Mouse (Mus musculus) kidney, embryonic 14.5 days (tissue): ENCODE data around the gene Opcml. TPM values are rescaled to one million over a fixed set of nuclear protein-coding genes. Genes with fewer than 3 reads are reported as not detected.

ENCODE experiments used
- ATAC-seq: fragments of 200-750 bp; cut with Nextera tagmentation; 2 replicates; pipeline ENCODE4 v1.8.0; 2017; ENCODE audit warnings: moderate number of reproducible peaks, mild to moderate bottlenecking, moderate TSS enrichment, moderate library complexity; ENCODE audit not compliant: low FRiP score, low TSS enrichment
- H3K27ac ChIP-seq: fragments of 300-500 bp; sonication (generic); 2 replicates; pipeline ENCODE4 v1.5.1; 2014; ENCODE audit warnings: low read depth, mild to moderate bottlenecking, low read length, moderate library complexity, mixed read lengths
- H3K27me3 ChIP-seq: fragments of 300-500 bp; sonication (generic); 2 replicates; pipeline ENCODE4 v1.6.1; 2014; ENCODE audit warnings: mild to moderate bottlenecking, low read length; ENCODE audit not compliant: control insufficient read depth, insufficient read depth
- H3K36me3 ChIP-seq: fragments of 300-500 bp; sonication (generic); 2 replicates; pipeline ENCODE4 v1.6.1; 2014; ENCODE audit warnings: low read length, mixed read lengths; ENCODE audit not compliant: control insufficient read depth, insufficient read depth
- H3K4me1 ChIP-seq: fragments of 300-500 bp; sonication (generic); 2 replicates; pipeline ENCODE4 v1.6.1; 2014; ENCODE audit warnings: low read length, mixed read lengths; ENCODE audit not compliant: control insufficient read depth, insufficient read depth
- H3K4me2 ChIP-seq: fragments of 300-500 bp; sonication (generic); replicated peaks from 2 replicates; pipeline ENCODE4 v1.6.1; 2014; ENCODE audit warnings: low read depth, mild to moderate bottlenecking, low read length
- H3K4me3 ChIP-seq: fragments of 300-500 bp; sonication (generic); 2 replicates; pipeline ENCODE4 v1.5.1; 2014; ENCODE audit warnings: mild to moderate bottlenecking, low read length
- H3K9ac ChIP-seq: fragments of 300-500 bp; sonication (generic); 2 replicates; pipeline ENCODE4 v1.6.1; 2014; ENCODE audit warnings: low read depth, mild to moderate bottlenecking, low read length, moderate library complexity
- H3K9me3 ChIP-seq: fragments of 300-500 bp; sonication (generic); 2 replicates; pipeline ENCODE4 v1.6.1; 2016; ENCODE audit warnings: low read length; ENCODE audit not compliant: control insufficient read depth
- WGBS: fragments of 180-500 bp; shearing (Covaris S2); extraction: QIAGEN DNeasy Blood & Tissue Kit; methylation state at CpG from one replicate; pipeline ENCODE4 v1.1.7; 2014; 5-methylcytosine and 5-hydroxymethylcytosine counted together
- polyA plus RNA-seq: library from polyadenylated mRNA; unstranded; fragments of >200 nt; fragmentation: Nextera tagmentation; extraction: Ambion mirVana; gene quantifications from 2 replicates; pipeline ENCODE4 v1.2.1, GENCODE M21; 2014

The Opcml gene
- polyA plus RNA-seq, 1 experiment from 2014 or later: 1.9 TPM

DNA sequence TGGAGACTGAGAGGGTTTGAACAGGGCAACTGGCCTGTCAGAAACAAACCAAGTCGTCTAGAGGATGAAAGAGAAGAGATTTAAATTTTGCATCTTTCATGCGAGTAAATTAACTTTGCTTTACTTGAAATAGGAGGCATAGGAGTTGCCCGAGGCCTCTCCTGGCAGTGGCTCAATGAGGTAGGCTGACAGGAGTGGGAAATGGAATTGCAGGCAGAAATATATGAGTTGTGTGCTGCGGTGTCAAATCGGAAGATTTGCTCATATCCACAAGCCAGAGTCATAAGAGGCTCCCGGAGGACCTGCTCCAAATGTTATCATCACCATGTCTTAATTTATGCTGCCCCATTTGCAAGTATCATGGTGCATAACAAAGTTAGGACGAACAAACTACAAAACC, 391.3 kb downstream of the Opcml start:
- Histone ChIP-seq H3K36me3 (no peaks in the 10 kb centered on the region), H3K4me3 (no peak overlapping the region), H3K27ac (no peak overlapping the region), H3K4me2 (no peak overlapping the region), H3K9ac (no peak overlapping the region), H3K4me1 (0 out of 2 replicates have a peak, but pooled peaks cover 3% of the 10 kb centered on the region), H3K27me3 (no peaks in the 10 kb centered on the region), H3K9me3 (no peaks in the 10 kb centered on the region)
- 60% methylated on average over 7 of the region's 7 CpGs for WGBS
- no peak for ATAC-seq

DNA sequence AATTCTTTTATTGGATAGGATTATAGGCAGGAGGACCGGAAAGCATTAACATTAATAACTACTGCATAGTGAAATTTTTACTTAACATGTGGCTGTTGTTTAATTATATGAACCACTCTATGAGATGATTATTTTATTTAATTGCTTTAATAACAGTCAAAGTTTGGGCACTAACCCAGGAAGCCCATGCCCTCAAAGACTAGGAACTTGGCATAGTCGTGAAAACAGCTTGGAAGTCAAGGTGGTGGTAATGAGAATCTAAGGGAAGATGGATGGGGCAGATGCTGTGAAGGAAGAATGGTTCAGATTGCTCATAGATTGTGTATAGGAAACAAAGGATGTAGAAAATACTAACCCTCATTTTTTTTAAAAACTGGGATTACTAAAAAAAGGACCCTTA, 399.7 kb downstream of the Opcml start:
- Histone ChIP-seq H3K36me3 (no peaks in the 10 kb centered on the region), H3K4me2 (no peak overlapping the region), H3K4me3 (no peak overlapping the region), H3K27ac (no peak overlapping the region), H3K27me3 (no peaks in the 10 kb centered on the region), H3K9me3 (no peaks in the 10 kb centered on the region), H3K4me1 (no peaks in the 10 kb centered on the region), H3K9ac (no peak overlapping the region)
- WGBS: 79% methylated on average over 2 of the region's 2 CpGs
- no peak for ATAC-seq

DNA sequence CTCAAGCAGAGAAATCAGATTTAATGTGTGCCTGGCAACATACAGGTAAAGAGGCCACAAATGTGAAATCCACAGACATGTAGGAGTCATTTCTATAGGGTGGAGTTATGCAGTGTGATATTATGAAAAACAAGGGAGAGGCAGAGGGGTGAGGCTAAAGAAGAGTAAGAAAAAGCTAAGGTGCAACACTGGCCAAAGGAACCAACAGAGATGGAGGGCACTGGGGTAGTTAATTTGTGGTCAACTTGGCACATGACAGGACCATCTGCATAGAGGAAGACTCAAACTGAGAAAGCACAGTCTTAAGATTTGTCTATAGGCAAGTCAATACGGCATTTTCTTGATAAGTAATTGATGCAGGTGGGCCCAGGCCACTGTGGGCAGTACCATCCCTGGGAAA, 400.2 kb downstream of the Opcml start:
- no peaks in the 10 kb centered on the region for H3K27me3 ChIP-seq
- H3K27ac ChIP-seq: no peak overlapping the region
- H3K4me2 ChIP-seq: no peak overlapping the region
- no peak overlapping the region for H3K4me3 ChIP-seq
- no peak overlapping the region for H3K9ac ChIP-seq
- no peaks in the 10 kb centered on the region for H3K4me1 ChIP-seq
- H3K36me3 ChIP-seq: no peaks in the 10 kb centered on the region
- H3K9me3 ChIP-seq: no peaks in the 10 kb centered on the region
- 80% methylated on average over 1 of the region's 1 CpGs for WGBS
- no peak for ATAC-seq

DNA sequence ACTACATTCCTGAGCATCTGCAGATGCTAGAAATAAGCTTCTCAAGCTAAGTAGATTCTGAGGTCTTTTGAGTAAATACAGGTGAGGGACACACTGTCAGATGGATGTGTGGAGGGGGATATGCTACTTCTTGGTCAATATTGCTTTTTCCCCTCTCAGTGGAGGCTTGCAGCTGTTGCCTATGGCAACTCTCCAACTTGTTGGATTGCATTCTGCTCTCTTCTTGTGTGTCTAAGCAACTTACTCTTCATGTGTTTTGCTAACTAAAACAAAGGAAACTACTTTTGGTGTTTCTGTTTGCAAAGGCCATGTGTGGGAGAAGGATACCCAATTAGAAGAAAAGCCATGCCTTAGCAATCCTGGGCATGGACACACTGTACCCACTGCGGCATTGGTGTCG, 406.0 kb downstream of the Opcml start:
- H3K4me3 ChIP-seq: no peak overlapping the region
- no peak overlapping the region for H3K9ac ChIP-seq
- no peaks in the 10 kb centered on the region for H3K27me3 ChIP-seq
- H3K4me1 ChIP-seq: no peaks in the 10 kb centered on the region
- ATAC-seq: no peak
- no peak overlapping the region for H3K4me2 ChIP-seq
- no peaks in the 10 kb centered on the region for H3K36me3 ChIP-seq
- H3K27ac ChIP-seq: no peak overlapping the region
- no peaks in the 10 kb centered on the region for H3K9me3 ChIP-seq
- WGBS: 84% methylated on average over 2 of the region's 2 CpGs

DNA sequence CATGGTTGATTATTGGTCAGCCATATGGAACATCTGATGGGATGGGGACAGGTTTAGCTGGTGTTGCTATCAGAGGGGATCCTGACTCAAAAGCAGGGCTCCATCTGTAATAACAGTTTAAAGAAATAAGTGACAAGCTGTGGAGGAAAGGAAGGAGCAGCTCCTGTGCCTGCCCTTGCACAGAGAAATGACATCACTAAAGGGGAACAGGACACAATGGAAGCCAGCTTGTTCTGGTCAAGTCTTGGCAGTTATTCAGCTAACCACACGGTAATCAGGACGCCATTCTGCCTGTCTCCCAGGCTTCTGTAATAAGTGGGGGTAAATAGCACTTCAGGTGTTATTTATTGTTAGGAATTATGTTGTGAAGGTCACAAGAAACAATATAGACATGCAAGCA, 406.5 kb downstream of the Opcml start:
- Histone ChIP-seq H3K4me3 (no peak overlapping the region), H3K36me3 (no peaks in the 10 kb centered on the region)
- WGBS: 40% methylated on average over 2 of the region's 2 CpGs

DNA sequence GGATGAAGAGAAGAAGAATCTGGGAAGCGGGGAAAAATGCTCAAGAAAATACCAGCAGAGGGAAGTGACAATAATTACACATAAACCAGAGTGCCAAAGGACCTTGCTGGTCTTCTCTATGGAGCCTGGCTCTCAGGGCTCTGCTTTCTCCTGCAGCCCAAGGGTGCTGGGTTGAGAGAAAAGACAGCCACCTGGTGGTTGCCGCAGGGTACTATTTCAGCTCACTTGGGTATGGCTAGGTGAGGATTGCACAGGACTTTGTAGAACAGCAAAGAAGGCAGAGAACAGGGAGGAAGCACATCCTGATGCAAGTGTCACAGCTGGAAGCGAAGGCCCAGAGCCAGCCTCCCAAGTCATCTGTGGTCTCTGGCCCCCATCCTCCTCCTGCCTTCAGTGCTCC, 407.1 kb downstream of the Opcml start:
- Histone ChIP-seq H3K4me1 (no peaks in the 10 kb centered on the region), H3K27me3 (no peaks in the 10 kb centered on the region), H3K9me3 (no peaks in the 10 kb centered on the region), H3K4me2 (no peak overlapping the region), H3K36me3 (no peaks in the 10 kb centered on the region), H3K27ac (no peak overlapping the region), H3K4me3 (no peak overlapping the region), H3K9ac (no peak overlapping the region)
- WGBS: 50% methylated on average over 3 of the region's 3 CpGs
- ATAC-seq: 0 out of 2 replicates have a peak, but pooled peaks have one; percentile 76

More for the DNA sequence above, 406.5 kb downstream of the Opcml start:
- Histone ChIP-seq H3K4me2 (no peak overlapping the region), H3K9me3 (no peaks in the 10 kb centered on the region), H3K27ac (no peak overlapping the region), H3K27me3 (no peaks in the 10 kb centered on the region), H3K4me1 (no peaks in the 10 kb centered on the region), H3K9ac (no peak overlapping the region)
- no peak for ATAC-seq

DNA sequence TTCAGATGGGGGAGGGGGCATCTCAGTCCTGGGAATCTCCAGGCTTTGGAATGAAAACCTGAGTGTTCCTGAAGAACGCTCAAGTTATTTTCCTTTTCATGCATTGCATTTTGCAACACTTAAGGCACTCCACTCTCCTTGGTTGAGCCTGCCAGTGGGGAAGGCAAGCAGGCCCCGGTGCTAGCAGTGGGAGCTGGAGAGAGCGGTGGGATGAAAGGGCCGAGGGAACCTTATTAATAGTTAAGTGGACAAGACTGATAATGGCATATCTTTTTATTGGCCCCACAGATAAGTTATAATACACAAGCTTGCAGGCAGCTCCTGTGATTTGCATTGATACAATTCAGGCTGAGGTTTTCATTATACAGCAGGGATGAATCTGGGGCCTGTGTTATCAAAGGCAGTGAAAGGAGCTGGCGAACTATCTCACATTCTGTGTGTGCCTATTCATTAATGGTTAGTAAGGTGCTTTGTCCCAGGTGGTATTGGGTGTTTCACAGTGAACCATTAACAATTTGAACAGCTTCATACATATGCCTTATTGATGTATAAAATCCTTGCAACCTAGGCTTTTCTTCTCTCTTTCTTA, 407.6 kb downstream of the Opcml start:
- Histone ChIP-seq H3K27ac (no peak overlapping the region), H3K27me3 (no peaks in the 10 kb centered on the region), H3K36me3 (no peaks in the 10 kb centered on the region), H3K4me2 (no peak overlapping the region), H3K4me3 (no peak overlapping the region), H3K4me1 (no peaks in the 10 kb centered on the region), H3K9me3 (no peaks in the 10 kb centered on the region), H3K9ac (no peak overlapping the region)
- no peak for ATAC-seq
- WGBS: 86% methylated on average over 5 of the region's 5 CpGs

DNA sequence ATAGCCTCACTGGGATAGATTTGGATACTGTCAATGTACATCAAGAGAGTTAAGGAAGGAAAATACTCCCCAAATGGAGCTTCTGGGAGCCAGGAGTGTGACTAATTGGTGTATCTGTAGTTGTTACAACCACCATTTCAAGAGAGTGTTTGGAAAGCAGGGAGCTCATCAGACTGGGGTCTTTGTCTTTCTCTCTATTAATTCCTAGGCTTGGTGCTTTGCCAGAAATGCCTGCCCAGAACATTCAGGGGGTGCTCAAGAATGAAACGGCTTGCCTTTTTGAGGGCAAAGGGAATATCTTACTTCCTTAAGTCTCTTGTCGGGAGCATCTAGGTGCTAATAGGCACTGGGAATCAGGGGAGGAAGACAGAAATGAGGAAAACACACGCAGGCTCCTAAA, 416.9 kb downstream of the Opcml start:
- Histone ChIP-seq H3K4me3 (no peak overlapping the region), H3K9ac (no peak overlapping the region), H3K4me1 (no peaks in the 10 kb centered on the region), H3K4me2 (no peak overlapping the region), H3K9me3 (no peaks in the 10 kb centered on the region), H3K27me3 (no peaks in the 10 kb centered on the region), H3K36me3 (no peaks in the 10 kb centered on the region), H3K27ac (no peak overlapping the region)
- 85% methylated on average over 3 of the region's 3 CpGs for WGBS
- no peak for ATAC-seq

DNA sequence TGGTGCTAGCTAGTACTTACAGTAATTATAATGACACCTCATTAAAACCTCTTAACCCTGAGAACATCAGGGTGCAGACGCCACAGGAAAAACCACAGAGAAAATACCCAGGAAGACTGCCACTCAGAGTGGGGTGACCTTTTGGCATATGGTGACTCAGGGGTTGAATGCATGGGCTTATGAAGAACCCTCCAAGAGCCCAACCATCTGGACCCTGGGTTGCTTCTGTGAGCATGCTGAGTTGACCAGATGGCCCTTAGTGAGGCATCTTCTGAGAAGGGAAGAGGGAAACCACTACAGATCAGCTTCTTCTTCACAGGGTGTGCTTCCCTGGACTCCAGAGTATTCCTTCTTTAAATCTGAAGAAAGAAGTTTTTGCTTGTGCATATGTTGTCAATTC, 418.1 kb downstream of the Opcml start:
- Histone ChIP-seq H3K4me1 (no peaks in the 10 kb centered on the region), H3K27me3 (no peaks in the 10 kb centered on the region), H3K27ac (no peak overlapping the region), H3K4me2 (no peak overlapping the region), H3K4me3 (no peak overlapping the region), H3K9ac (no peak overlapping the region), H3K36me3 (no peaks in the 10 kb centered on the region), H3K9me3 (no peaks in the 10 kb centered on the region)
- ATAC-seq: no peak
- 76% methylated on average over 1 of the region's 1 CpGs for WGBS
